Mouse (Mus musculus): ENCODE data around the gene Chrdl2.
"Not testable (repeated sequence)": the region's sequence is repeated elsewhere in the genome, so short reads cannot be mapped to it uniquely, and the experiment has no call there.

The Chrdl2 gene

GRCm38 (mm10) chr7:100005790-100006189 lies at the start of gene Chrdl2:
Chrdl2 (plus strand) TSS chr7:100006172.
- DNase-seq (ENCODE audit: inconsistent ontology term), result peak; percentile 34

GRCm38 (mm10) chr7:99957226-99957965 lies 48.6 kb upstream of the Chrdl2 start:
- DNase-seq (ENCODE audit: inconsistent ontology term), result no peak

GRCm38 (mm10) chr7:99960571-99960970 lies 45.4 kb upstream of the Chrdl2 start:
- not testable (repeated sequence) for DNase-seq (ENCODE audit: inconsistent ontology term)

- no peak for DNase-seq (ENCODE audit: inconsistent ontology term)
These were observed 44.5 kb upstream of the Chrdl2 start for GRCm38 (mm10) chr7:99961518-99961917.

- DNase-seq (ENCODE audit: inconsistent ontology term), result no peak
These were observed 43.3 kb upstream of the Chrdl2 start for GRCm38 (mm10) chr7:99962536-99963236.

- DNase-seq (ENCODE audit: inconsistent ontology term), result no peak
These were observed 42.6 kb upstream of the Chrdl2 start for GRCm38 (mm10) chr7:99963237-99963860.

- peak; percentile 26 for DNase-seq (ENCODE audit: inconsistent ontology term)
These were observed 40.7 kb upstream of the Chrdl2 start for GRCm38 (mm10) chr7:99965020-99965841.

GRCm38 (mm10) chr7:99966011-99966721 lies 39.8 kb upstream of the Chrdl2 start:
- no peak for DNase-seq (ENCODE audit: inconsistent ontology term)

GRCm38 (mm10) chr7:99969151-99969550 lies 36.8 kb upstream of the Chrdl2 start:
- no peak for DNase-seq (ENCODE audit: inconsistent ontology term)

GRCm38 (mm10) chr7:99971926-99972325 lies 34.0 kb upstream of the Chrdl2 start:
- no peak for DNase-seq (ENCODE audit: inconsistent ontology term)

- DNase-seq (ENCODE audit: inconsistent ontology term), result not testable (repeated sequence)
These were observed 33.1 kb upstream of the Chrdl2 start for GRCm38 (mm10) chr7:99972912-99973311.

- DNase-seq (ENCODE audit: inconsistent ontology term), result peak; percentile 46
These were observed 31.6 kb upstream of the Chrdl2 start for GRCm38 (mm10) chr7:99974208-99974970.

- no peak for DNase-seq (ENCODE audit: inconsistent ontology term)
These were observed 30.0 kb upstream of the Chrdl2 start for GRCm38 (mm10) chr7:99975819-99976575.

- DNase-seq (ENCODE audit: inconsistent ontology term), result no peak
These were observed 27.9 kb upstream of the Chrdl2 start for GRCm38 (mm10) chr7:99978041-99978440.

GRCm38 (mm10) chr7:99979081-99979480 lies 26.9 kb upstream of the Chrdl2 start:
- DNase-seq (ENCODE audit: inconsistent ontology term), result no peak

- DNase-seq (ENCODE audit: inconsistent ontology term), result peak; percentile 67
These were observed 26.3 kb upstream of the Chrdl2 start for GRCm38 (mm10) chr7:99979546-99980131.

GRCm38 (mm10) chr7:99980132-99980591 lies 25.8 kb upstream of the Chrdl2 start, which contains the start of gene Rnf169:
Rnf169 (minus strand) TSS chr7:99980448.
- peak; percentile 92 for DNase-seq (ENCODE audit: inconsistent ontology term)

GRCm38 (mm10) chr7:99981311-99981710 lies 24.7 kb upstream of the Chrdl2 start:
- peak; percentile 58 for DNase-seq (ENCODE audit: inconsistent ontology term)
